Mouse (Mus musculus) neural tube, embryonic 14.5 days (tissue): ENCODE data around the gene Tmem262. TPM values are rescaled to one million over a fixed set of nuclear protein-coding genes. Genes with fewer than 3 reads are reported as not detected.

ENCODE experiments used
- ATAC-seq: fragments of 200-750 bp; cut with Nextera tagmentation; 2 replicates; pipeline ENCODE4 v1.8.0; 2017; ENCODE audit warnings: low read depth, mild to moderate bottlenecking, moderate TSS enrichment, moderate library complexity
- H3K27ac ChIP-seq: fragments of 300-500 bp; sonication (generic); 2 replicates; pipeline ENCODE4 v1.5.1; 2014; ENCODE audit warnings: low read depth, mild to moderate bottlenecking, control low read depth, low read length, moderate library complexity, mixed read lengths
- H3K27me3 ChIP-seq: fragments of 300-500 bp; sonication (generic); 2 replicates; pipeline ENCODE4 v1.6.1; 2014; ENCODE audit warnings: low read length; ENCODE audit not compliant: control insufficient read depth, insufficient read depth
- H3K36me3 ChIP-seq: fragments of 300-500 bp; sonication (generic); 2 replicates; pipeline ENCODE4 v1.6.1; 2014; ENCODE audit warnings: low read length, mixed read lengths; ENCODE audit not compliant: control insufficient read depth, insufficient read depth
- H3K4me1 ChIP-seq: fragments of 300-500 bp; sonication (generic); 2 replicates; pipeline ENCODE4 v1.6.1; 2014; ENCODE audit warnings: low read length; ENCODE audit not compliant: control insufficient read depth, insufficient read depth
- H3K4me2 ChIP-seq: fragments of 300-500 bp; sonication (generic); 2 replicates; pipeline ENCODE4 v1.6.1; 2014; ENCODE audit warnings: mild to moderate bottlenecking, low read depth, low read length, control low read depth
- H3K4me3 ChIP-seq: fragments of 300-500 bp; sonication (generic); 2 replicates; pipeline ENCODE4 v1.5.1; 2014; ENCODE audit warnings: low read depth, low read length, control low read depth, mixed read lengths
- H3K9ac ChIP-seq: fragments of 300-500 bp; sonication (generic); replicated peaks from 2 replicates; pipeline ENCODE4 v1.6.1; 2014; ENCODE audit warnings: low read depth, mild to moderate bottlenecking, control low read depth, low read length, mixed read lengths
- H3K9me3 ChIP-seq: fragments of 300-500 bp; sonication (generic); 2 replicates; pipeline ENCODE4 v1.6.1; 2016; ENCODE audit warnings: low read length; ENCODE audit not compliant: control insufficient read depth
- WGBS: fragments of 180-500 bp; shearing (Covaris S2); extraction: QIAGEN DNeasy Blood & Tissue Kit; methylation state at CpG from one replicate; pipeline ENCODE4 v1.1.7; 2014; 5-methylcytosine and 5-hydroxymethylcytosine counted together
- polyA plus RNA-seq: library from polyadenylated mRNA; unstranded; fragments of >200 nt; fragmentation: Nextera tagmentation; extraction: Ambion mirVana; gene quantifications from 2 replicates; pipeline ENCODE4 v1.2.1, GENCODE M21; 2014

Tmem262 gene
- polyA plus RNA-seq, 1 experiment from 2014 or later, result 0.55 TPM

GRCm38 (mm10) chr19:6067011-6067723 lies 12.7 kb upstream of the Tmem262 start:
- Histone ChIP-seq H3K4me2 (peak overlapping the region; percentile 96), H3K36me3 (peaks cover 12% of the 10 kb centered on the region), H3K4me1 (peaks cover 21% of the 10 kb centered on the region), H3K9ac (peak overlapping the region; percentile 57), H3K27ac (peak overlapping the region; percentile 87), H3K9me3 (no peaks in the 10 kb centered on the region), H3K27me3 (no peaks in the 10 kb centered on the region), H3K4me3 (peak overlapping the region; percentile 47)
- ATAC-seq, result peak; percentile 75
- WGBS, result under 1% methylated on average over 30 of the region's 30 CpGs

GRCm38 (mm10) chr19:6067724-6068415 lies 12.0 kb upstream of the Tmem262 start, which contains the start of gene Tm7sf2:
Tm7sf2 (minus strand) TSS chr19:6068373.
- Histone ChIP-seq H3K9ac (peak within 1 kb of the TSS; percentile 57), H3K4me3 (peak within 1 kb of the TSS; percentile 47), H3K4me1 (peaks cover 15% of the 10 kb centered on the region; the same call in 1 of the 2 replicates), H3K27me3 (no peaks in the 10 kb centered on the region), H3K9me3 (no peaks in the 10 kb centered on the region), H3K36me3 (peaks cover 15% of the 10 kb centered on the region), H3K27ac (peak within 1 kb of the TSS; percentile 87), H3K4me2 (peak within 1 kb of the TSS; percentile 96)
- 7% methylated on average over 33 of the region's 33 CpGs for WGBS
- peak; percentile 89 for ATAC-seq

- H3K36me3 ChIP-seq, result peaks cover 15% of the 10 kb centered on the region
- no peaks in the 10 kb centered on the region for H3K27me3 ChIP-seq
- no peaks in the 10 kb centered on the region for H3K9me3 ChIP-seq
- peaks cover 15% of the 10 kb centered on the region; the same call in 1 of the 2 replicates for H3K4me1 ChIP-seq
- no peak overlapping the region for H3K4me3 ChIP-seq
- no peak overlapping the region for H3K4me2 ChIP-seq
- no peak overlapping the region for H3K9ac ChIP-seq
- H3K27ac ChIP-seq, result no peak overlapping the region
- WGBS, result 89% methylated on average over 4 of the region's 4 CpGs
- no peak for ATAC-seq
Observed at GRCm38 (mm10) chr19:6068951-6069350, 10.9 kb upstream of the Tmem262 start.

- H3K27ac ChIP-seq, result no peak overlapping the region
- peaks cover 15% of the 10 kb centered on the region; the same call in 1 of the 2 replicates for H3K4me1 ChIP-seq
- no peaks in the 10 kb centered on the region for H3K27me3 ChIP-seq
- H3K9me3 ChIP-seq, result no peaks in the 10 kb centered on the region
- WGBS, result 97% methylated on average over 10 of the region's 10 CpGs
- peaks cover 18% of the 10 kb centered on the region for H3K36me3 ChIP-seq
- no peak overlapping the region for H3K4me3 ChIP-seq
- no peak overlapping the region for H3K9ac ChIP-seq
- no peak for ATAC-seq
- no peak overlapping the region for H3K4me2 ChIP-seq
Observed at GRCm38 (mm10) chr19:6069851-6070250, 10.0 kb upstream of the Tmem262 start.

GRCm38 (mm10) chr19:6070571-6071250 lies 9.1 kb upstream of the Tmem262 start:
- 93% methylated on average over 31 of the region's 31 CpGs for WGBS
- H3K9me3 ChIP-seq, result no peaks in the 10 kb centered on the region
- ATAC-seq, result no peak
- peaks cover 18% of the 10 kb centered on the region for H3K36me3 ChIP-seq
- no peak overlapping the region for H3K27ac ChIP-seq
- no peak overlapping the region for H3K4me3 ChIP-seq
- no peaks in the 10 kb centered on the region for H3K27me3 ChIP-seq
- peaks cover 15% of the 10 kb centered on the region; the same call in 1 of the 2 replicates for H3K4me1 ChIP-seq
- H3K9ac ChIP-seq, result no peak overlapping the region
- H3K4me2 ChIP-seq, result no peak overlapping the region

GRCm38 (mm10) chr19:6071261-6071660 lies 8.6 kb upstream of the Tmem262 start:
- Histone ChIP-seq H3K36me3 (peaks cover 18% of the 10 kb centered on the region), H3K9ac (no peak overlapping the region), H3K4me3 (no peak overlapping the region), H3K4me2 (no peak overlapping the region), H3K27ac (no peak overlapping the region), H3K27me3 (no peaks in the 10 kb centered on the region), H3K9me3 (no peaks in the 10 kb centered on the region), H3K4me1 (peaks cover 15% of the 10 kb centered on the region)
- 95% methylated on average over 19 of the region's 19 CpGs for WGBS
- no peak for ATAC-seq

- H3K27ac ChIP-seq, result no peak overlapping the region
- no peak overlapping the region for H3K4me3 ChIP-seq
- H3K36me3 ChIP-seq, result peaks cover 18% of the 10 kb centered on the region
- peaks cover 11% of the 10 kb centered on the region for H3K4me1 ChIP-seq
- no peak overlapping the region for H3K9ac ChIP-seq
- no peak for ATAC-seq
- no peak overlapping the region for H3K4me2 ChIP-seq
- no peaks in the 10 kb centered on the region for H3K27me3 ChIP-seq
- 88% methylated on average over 5 of the region's 5 CpGs for WGBS
- no peaks in the 10 kb centered on the region for H3K9me3 ChIP-seq
Observed at GRCm38 (mm10) chr19:6073889-6074288, 5.9 kb upstream of the Tmem262 start.

GRCm38 (mm10) chr19:6076564-6077393 lies 3.1 kb upstream of the Tmem262 start, which contains the start of gene Vps51:
Vps51 (minus strand) TSS chr19:6077231.
- Histone ChIP-seq H3K4me3 (peak within 1 kb of the TSS; percentile 68), H3K4me2 (peak within 1 kb of the TSS; percentile 75), H3K4me1 (peaks cover 11% of the 10 kb centered on the region), H3K36me3 (peaks cover 20% of the 10 kb centered on the region), H3K9ac (peak within 1 kb of the TSS; percentile 67), H3K27ac (peak within 1 kb of the TSS; percentile 81), H3K27me3 (no peaks in the 10 kb centered on the region), H3K9me3 (no peaks in the 10 kb centered on the region)
- peak; percentile 89 for ATAC-seq
- under 1% methylated on average over 33 of the region's 33 CpGs for WGBS
